Mouse (Mus musculus): ENCODE measurements around the gene Prss48. TPM values are rescaled to one million over a fixed set of nuclear protein-coding genes. Genes with fewer than 3 reads are reported as not detected.

The Prss48 gene
- total and polyA plus RNA-seq, 3 experiments, result not detected

- H3K4me3 ChIP-seq (replicated peaks in 1 of 3; ENCODE audit: low read depth in 2 of 3, low read length in 2 of 3, poor library complexity in 1 of 3), result no peak overlapping the region
- H3K79me2 ChIP-seq (replicated peaks; ENCODE audit: control insufficient read depth, extremely low read depth, insufficient read depth, poor library complexity, severe bottlenecking), result no peaks in the 10 kb centered on the region; the same call in 1 of the 2 replicates
- H3K27me3 ChIP-seq (replicated peaks), result no peaks in the 10 kb centered on the region
- dilution Hi-C loops (cut with MboI; ENCODE audit: extremely low pct_ligation_motif_present, extremely low pct_unique_long_range_greater_than_20kb, low sequenced_read_pairs) (no loop called here), in situ Hi-C loops (cut with MboI; ENCODE audit: low pct_ligation_motif_present, low pct_unique_long_range_greater_than_20kb, low sequenced_read_pairs) (no loop called here)
- H3K4me1 ChIP-seq (ENCODE audit: control insufficient read depth in 1 of 2, insufficient read depth in 2 of 2), result peaks cover 0 to 17% of the 10 kb centered on the region in 2 experiments; a peak in 2 of 4 replicates
- TF ChIP-seq NELFE (IDR thresholded peaks at IDR 0.05; ENCODE audit: low read depth, low read length), result no peak
- TF ChIP-seq RCOR1 (conservative IDR thresholded peaks at IDR 0.05; ENCODE audit: low read depth, low read length), result no peak
- TF ChIP-seq ELF1 (IDR thresholded peaks at IDR 0.05; ENCODE audit: low read depth, low read length), result no peak
- no peak for TF ChIP-seq TCF12 (IDR thresholded peaks at IDR 0.05; ENCODE audit: low read depth, low read length)
- no peak for TF ChIP-seq NRF1 (IDR thresholded peaks at IDR 0.05; ENCODE audit: low read depth, low read length)
- TF ChIP-seq MEF2A (IDR thresholded peaks at IDR 0.05; ENCODE audit: borderline replicate concordance, low read depth, low read length), result no peak
- no peak for TF ChIP-seq PAX5 (IDR thresholded peaks at IDR 0.05; ENCODE audit: low read length)
- no peak for TF ChIP-seq HCFC1 (IDR thresholded peaks at IDR 0.05; ENCODE audit: low read depth, low read length)
- no peak for TF ChIP-seq TBP (conservative IDR thresholded peaks at IDR 0.05; ENCODE audit: low read depth, low read length)
- no peak for TF ChIP-seq CHD2 (IDR thresholded peaks at IDR 0.05; ENCODE audit: low read length)
- TF ChIP-seq CTCF (conservative IDR thresholded peaks at IDR 0.05 in 1 of 2, IDR thresholded peaks at IDR 0.05 in 1 of 2; ENCODE audit: low read depth in 2 of 2, low read length in 2 of 2), result no peak
- TF ChIP-seq KAT2A (IDR thresholded peaks at IDR 0.05; ENCODE audit: insufficient replicate concordance, low read length), result no peak
- TF ChIP-seq ETS1 (conservative IDR thresholded peaks at IDR 0.05; ENCODE audit: low read depth, low read length), result no peak
- no peak for TF ChIP-seq ZNF384 (IDR thresholded peaks at IDR 0.05; ENCODE audit: low read depth, low read length)
- TF ChIP-seq MAFK (IDR thresholded peaks at IDR 0.05; ENCODE audit: insufficient replicate concordance, low read length), result no peak
- TF ChIP-seq RAD21 (IDR thresholded peaks at IDR 0.05; ENCODE audit: low read depth, low read length), result no peak
- no peak for TF ChIP-seq MYC (IDR thresholded peaks at IDR 0.05; ENCODE audit: low read depth, low read length)
- H3K27ac ChIP-seq (ENCODE audit: insufficient read depth, low read depth), result no peak overlapping the region
- H3K9ac ChIP-seq (ENCODE audit: insufficient read depth, low read depth), result no peak overlapping the region
- no peak overlapping the region for H3K4me2 ChIP-seq (ENCODE audit: insufficient read depth, low read depth, poor library complexity, severe bottlenecking)
- peaks cover 3% of the 10 kb centered on the region for H3K9me3 ChIP-seq (replicated peaks; ENCODE audit: low read length)
- no peak for DNase-seq (ENCODE audit: extremely low read depth)
- no peaks in the 10 kb centered on the region for H3K36me3 ChIP-seq (replicated peaks in 1 of 2; ENCODE audit: control insufficient read depth in 1 of 2, insufficient read depth in 1 of 2, low read length in 1 of 2)
These were observed 22.3 kb downstream of the Prss48 start for GRCm38 (mm10) chr3:85980036-85980435.

- no peak overlapping the region for H3K4me3 ChIP-seq (replicated peaks in 1 of 3; ENCODE audit: low read depth in 2 of 3, low read length in 2 of 3, poor library complexity in 1 of 3)
- H3K9me3 ChIP-seq (replicated peaks; ENCODE audit: low read length), result no peaks in the 10 kb centered on the region
- in situ Hi-C loops (cut with MboI; ENCODE audit: low pct_ligation_motif_present, low pct_unique_long_range_greater_than_20kb, low sequenced_read_pairs) (no loop called here), dilution Hi-C loops (cut with MboI; ENCODE audit: extremely low pct_ligation_motif_present, extremely low pct_unique_long_range_greater_than_20kb, low sequenced_read_pairs) (no loop called here)
- H3K4me1 ChIP-seq (ENCODE audit: control insufficient read depth in 1 of 2, insufficient read depth in 2 of 2), result peaks cover 0 to 7% of the 10 kb centered on the region in 2 experiments; a peak in 2 of 4 replicates
- H3K36me3 ChIP-seq (replicated peaks in 1 of 2; ENCODE audit: control insufficient read depth in 1 of 2, insufficient read depth in 1 of 2, low read length in 1 of 2), result no peaks in the 10 kb centered on the region
- DNase-seq (ENCODE audit: extremely low read depth), result no peak
- no peaks in the 10 kb centered on the region; the same call in 1 of the 2 replicates for H3K79me2 ChIP-seq (replicated peaks; ENCODE audit: control insufficient read depth, extremely low read depth, insufficient read depth, poor library complexity, severe bottlenecking)
- no peak overlapping the region for H3K27ac ChIP-seq (ENCODE audit: insufficient read depth, low read depth)
- no peak overlapping the region for H3K9ac ChIP-seq (ENCODE audit: insufficient read depth, low read depth)
- H3K4me2 ChIP-seq (ENCODE audit: insufficient read depth, low read depth, poor library complexity, severe bottlenecking), result no peak overlapping the region
- TF ChIP-seq CTCF (conservative IDR thresholded peaks at IDR 0.05 in 1 of 2, IDR thresholded peaks at IDR 0.05 in 1 of 2; ENCODE audit: low read depth in 2 of 2, low read length in 2 of 2) (no peak), CHD1 (IDR thresholded peaks at IDR 0.05; ENCODE audit: low read depth, low read length) (no peak), SMC3 (IDR thresholded peaks at IDR 0.05; ENCODE audit: low read depth, low read length) (no peak), BHLHE40 (IDR thresholded peaks at IDR 0.05; ENCODE audit: low read depth, low read length) (no peak), MAFK (IDR thresholded peaks at IDR 0.05; ENCODE audit: insufficient replicate concordance, low read length) (no peak), JUND (conservative IDR thresholded peaks at IDR 0.05; ENCODE audit: low read depth, low read length) (no peak), POLR2AphosphoS2 (IDR thresholded peaks at IDR 0.05; ENCODE audit: low read depth, low read length) (no peak), E2F4 (IDR thresholded peaks at IDR 0.05; ENCODE audit: insufficient replicate concordance, low read depth, low read length) (no peak), EP300 (IDR thresholded peaks at IDR 0.05; ENCODE audit: low read length) (no peak), USF2 (conservative IDR thresholded peaks at IDR 0.05; ENCODE audit: low read depth, low read length) (no peak), MXI1 (IDR thresholded peaks at IDR 0.05; ENCODE audit: low read depth, low read length) (no peak), ZKSCAN1 (IDR thresholded peaks at IDR 0.05; ENCODE audit: borderline replicate concordance, low read depth, low read length) (no peak), RAD21 (IDR thresholded peaks at IDR 0.05; ENCODE audit: low read depth, low read length) (no peak)
- no peaks in the 10 kb centered on the region for H3K27me3 ChIP-seq (replicated peaks)
These were observed 27.8 kb downstream of the Prss48 start for GRCm38 (mm10) chr3:85974451-85974850.
